In genomic region chr17:26719405-26719804, GRCm38 (mm10) we compare ENCODE assay signal across 19 mouse cellular contexts.
"Had no signal": no experiment of that assay in that cellular context is flagged by ENCODE, and none has a peak within 500 bp of the region (broad histone marks: within the 10 kb centered on the region; RNA-seq: fewer than 3 reads in every experiment).

No protein-coding gene starts in this region.

- DNase-seq: lung, adult 2 months; lung, postnatal 14 days; lung, postnatal 36 days; retina, postnatal 1 day; right cerebral cortex, adult 18-20 months; right cerebral cortex, postnatal 25 days; right cerebral cortex, postnatal 4 days; spleen, adult 18-20 months; thymus, adult 18-20 months; thymus, postnatal 14 days; thymus, postnatal 36 days had no signal

- H3K4me3 ChIP-seq: lung, embryonic 15.5 days; megakaryocyte, embryonic 14.5 days; midbrain, embryonic 13.5 days; midbrain, embryonic 15.5 days; neural tube, embryonic 12.5 days had no signal

- H3K36me3 ChIP-seq: lung, embryonic 15.5 days; midbrain, embryonic 13.5 days; midbrain, embryonic 15.5 days; neural tube, embryonic 12.5 days had no signal

- H3K27ac ChIP-seq: lung, embryonic 15.5 days; macrophage; midbrain, embryonic 13.5 days; midbrain, embryonic 15.5 days; neural tube, embryonic 12.5 days had no signal

- H3K27me3 ChIP-seq: lung, embryonic 15.5 days; megakaryocyte, embryonic 14.5 days; midbrain, embryonic 13.5 days; midbrain, embryonic 15.5 days; neural tube, embryonic 12.5 days had no signal

- H3K4me2 ChIP-seq: lung, embryonic 15.5 days; midbrain, embryonic 11.5 days; midbrain, embryonic 13.5 days; midbrain, embryonic 15.5 days; neural tube, embryonic 12.5 days had no signal

- ATAC-seq: lung, postnatal 0 days; midbrain, embryonic 13.5 days; midbrain, embryonic 15.5 days had no signal

- H3K9me3 ChIP-seq: lung, embryonic 15.5 days; megakaryocyte, embryonic 14.5 days; midbrain, embryonic 13.5 days; midbrain, embryonic 15.5 days; neural tube, embryonic 12.5 days had no signal

- H3K9ac ChIP-seq: lung, embryonic 15.5 days; midbrain, embryonic 13.5 days; midbrain, embryonic 15.5 days; neural tube, embryonic 12.5 days had no signal

- H3K4me1 ChIP-seq: neural tube, embryonic 12.5 days had no signal
